Mouse (Mus musculus) adrenal gland, postnatal 4 days (tissue): ENCODE data around the gene Gjc2. TPM values are rescaled to one million over a fixed set of nuclear protein-coding genes. Genes with fewer than 3 reads are reported as not detected.

ENCODE experiments used
- DNase-seq, 2 experiments: peaks; one replicate each; pipeline ENCODE4 v3.0.0; 2021 to 2022; ENCODE audit warnings: low spot score in 2 of 2, mixed read lengths in 2 of 2
- total RNA-seq, 2 experiments: library from RNA; stranded (reverse); gene quantifications; 2 replicates each; pipeline ENCODE4 v1.2.3; 2021

Gene Gjc2
- total RNA-seq, 2 experiments from 2014 or later = 0.59 to 0.62 TPM

DNA sequence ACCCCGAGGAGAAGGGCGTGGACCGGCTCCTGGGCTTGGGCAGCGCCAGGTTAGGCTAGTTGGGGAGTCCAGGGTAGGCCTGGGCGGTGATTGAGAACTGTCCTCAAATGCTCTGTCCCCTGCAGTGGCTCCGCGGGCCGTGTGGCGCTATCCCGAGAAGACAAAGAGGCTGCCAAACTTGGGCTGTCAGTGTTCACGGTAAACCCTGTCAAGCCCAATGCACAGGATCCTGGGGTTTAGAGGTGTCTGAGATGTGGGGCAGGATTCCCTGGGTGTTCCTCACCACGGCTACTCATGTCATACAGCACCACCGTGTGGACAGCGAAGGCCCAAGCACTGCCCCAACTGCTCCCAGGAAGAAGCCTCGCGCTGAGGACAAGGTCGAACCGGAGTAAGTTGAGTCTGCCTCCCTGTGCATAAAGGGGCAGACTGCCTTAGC, 26.0 kb upstream of the Gjc2 start:
- DNase-seq = peak; percentile 53 to 54

- peak; percentile 77 to 83 for DNase-seq
These were observed 25.3 kb upstream of the Gjc2 start, which contains the start of gene 2310033P09Rik for GRCm38 (mm10) chr11:59208153-59208831. Gene 2310033P09Rik, plus strand, starts transcription at chr11:59208321.

GRCm38 (mm10) chr11:59202081-59202995, 19.3 kb upstream of the Gjc2 start, which contains the start of gene Mrpl55:
Gene Mrpl55, plus strand, starts transcription at chr11:59202486.
- DNase-seq = peak; percentile 89 to 90

DNA sequence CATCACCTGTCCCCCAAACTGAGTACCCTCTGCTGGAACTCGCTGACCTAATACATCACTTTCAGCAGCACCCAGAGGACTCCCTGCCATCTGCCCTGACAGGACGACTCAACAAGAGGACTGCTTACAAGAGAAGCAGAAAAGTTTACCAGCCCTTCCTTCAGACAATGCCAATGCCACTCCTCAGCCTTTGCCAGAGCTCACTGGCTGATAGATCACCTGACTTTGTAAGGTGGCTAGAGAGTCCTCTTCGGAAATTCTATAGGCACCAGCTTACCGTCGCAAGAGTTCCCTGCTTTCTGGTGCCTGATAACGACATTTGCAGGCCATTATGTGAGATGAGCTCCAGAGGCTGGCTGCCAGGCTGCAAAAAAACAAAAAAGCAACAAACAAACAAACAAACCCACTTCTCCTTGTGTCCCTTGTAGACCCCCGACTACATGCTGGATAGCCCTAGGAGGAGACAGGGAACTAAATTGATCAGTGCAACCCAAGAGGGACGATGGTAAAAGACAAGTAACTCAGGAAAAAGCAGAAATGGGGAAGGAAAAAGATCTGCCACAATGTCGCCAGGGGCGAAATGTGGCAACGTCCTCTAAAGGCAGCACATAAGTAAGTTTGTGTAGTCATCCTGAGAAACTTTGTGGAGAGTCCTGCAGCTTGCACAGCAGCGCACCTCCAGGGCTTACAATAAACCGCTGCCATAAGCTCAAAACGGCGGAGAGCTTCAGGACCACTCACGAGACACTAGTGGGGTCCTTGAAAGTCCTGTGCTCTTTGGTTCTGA, 18.4 kb upstream of the Gjc2 start:
- DNase-seq = no peak

DNA sequence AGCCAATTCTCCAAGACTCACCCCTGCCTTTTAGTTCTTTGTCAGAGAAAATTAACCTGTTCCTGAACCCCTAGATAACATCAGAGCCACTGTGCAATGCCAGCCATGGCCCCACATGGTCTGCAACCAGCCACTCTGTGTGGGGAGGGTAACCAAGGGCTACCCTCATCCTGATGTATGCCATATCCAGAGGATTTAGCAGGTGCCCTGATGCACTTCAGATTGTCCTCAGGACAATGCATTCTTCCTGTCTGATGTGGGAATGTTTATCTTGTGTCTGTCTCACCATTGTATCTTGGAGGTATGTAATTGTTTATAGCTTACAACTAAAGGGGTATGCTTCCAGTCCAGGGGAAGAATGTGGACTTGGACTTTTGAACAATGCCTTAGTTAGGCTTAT, 13.2 kb upstream of the Gjc2 start:
- no peak for DNase-seq

- DNase-seq = no peak
These were observed 9.0 kb upstream of the Gjc2 start, which contains the start of gene Guk1 for GRCm38 (mm10) chr11:59192059-59192386. Gene Guk1, minus strand, starts transcription at chr11:59192212.

DNA sequence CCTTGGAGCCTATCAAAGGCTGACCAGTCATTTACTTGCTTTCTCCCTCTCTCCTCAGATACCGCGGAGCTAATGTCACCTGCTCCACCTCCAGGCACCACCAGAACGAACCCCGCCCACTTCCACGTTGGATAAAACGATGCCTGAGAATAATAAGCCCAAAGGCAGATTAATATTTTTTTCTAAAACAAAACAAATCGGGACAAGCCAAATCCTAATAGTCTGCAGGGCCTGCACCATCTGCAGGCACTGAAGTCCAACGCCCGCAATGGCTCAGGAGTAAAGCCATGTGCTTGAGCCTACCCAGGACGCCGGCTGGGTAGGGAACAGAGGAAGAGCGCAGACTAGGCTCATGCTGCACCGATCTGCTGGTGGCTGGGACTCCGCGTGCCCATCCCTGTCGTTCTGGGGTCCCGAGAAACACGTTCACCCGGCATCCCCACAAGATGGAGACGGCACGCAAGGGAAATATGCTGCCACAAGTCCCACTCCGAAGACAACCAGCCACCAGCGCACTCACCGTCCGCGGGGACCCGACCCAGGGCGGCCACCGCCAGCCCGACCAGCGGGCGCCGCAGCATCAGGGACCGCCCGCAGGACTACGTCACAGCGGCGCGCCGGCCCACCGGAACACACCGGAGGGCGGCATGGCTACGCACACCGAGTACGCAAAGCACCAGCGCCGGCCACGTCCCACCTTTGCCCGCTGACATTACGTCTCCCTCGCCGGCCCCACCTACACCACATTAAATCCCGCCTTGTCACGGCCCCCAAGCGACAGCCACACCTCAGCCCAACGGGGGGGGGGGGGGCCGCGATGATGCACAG, 8.4 kb upstream of the Gjc2 start:
- peak; percentile 64 to 76 for DNase-seq

- no peak for DNase-seq
These were observed 4.7 kb upstream of the Gjc2 start for GRCm38 (mm10) chr11:59187706-59188105.

GRCm38 (mm10) chr11:59185490-59185889, 2.5 kb upstream of the Gjc2 start:
- no peak for DNase-seq

GRCm38 (mm10) chr11:59183821-59184220, 808 bp upstream of the Gjc2 start:
- DNase-seq = no peak

DNA sequence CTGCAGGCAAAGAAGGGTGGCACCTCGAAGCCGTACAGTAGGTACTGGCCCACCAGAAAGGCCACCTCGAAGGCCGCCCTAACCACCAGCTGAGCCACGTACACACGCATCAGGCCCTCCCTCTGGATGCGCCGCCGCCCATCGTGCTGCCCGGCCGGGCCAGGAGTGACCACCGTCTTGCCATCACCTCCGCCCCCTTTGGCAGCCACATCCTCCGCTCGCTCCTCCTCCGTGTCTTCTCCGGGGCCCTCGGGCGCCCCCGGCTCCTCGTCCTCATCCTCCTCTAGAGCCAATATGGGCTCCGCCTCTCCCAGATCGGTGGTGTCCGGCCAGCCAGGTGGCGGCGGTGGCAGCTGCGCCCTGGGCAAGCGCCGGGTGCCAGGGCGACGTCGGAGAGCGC, 6.1 kb downstream of the Gjc2 start:
- no peak for DNase-seq

DNA sequence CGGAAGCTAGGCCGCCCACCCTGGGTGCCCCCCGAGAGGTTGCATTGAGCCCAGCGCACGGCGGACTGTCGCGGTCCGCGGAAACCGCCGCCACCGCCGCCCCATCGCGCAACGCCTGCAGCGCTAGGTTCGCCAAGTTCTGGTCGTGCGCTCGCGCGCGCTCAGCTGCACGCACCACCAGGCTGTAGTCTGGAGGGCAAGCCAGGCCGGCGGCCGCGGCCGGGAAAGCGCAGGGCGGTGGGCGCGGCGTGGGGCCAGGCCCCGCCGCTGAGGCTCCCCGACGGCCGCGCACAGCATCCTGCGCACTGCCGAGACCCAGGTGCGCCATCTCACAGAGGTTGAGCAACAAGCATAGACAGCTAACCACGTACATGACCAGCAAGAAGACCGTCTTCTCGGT, 6.5 kb downstream of the Gjc2 start:
- no peak for DNase-seq

DNA sequence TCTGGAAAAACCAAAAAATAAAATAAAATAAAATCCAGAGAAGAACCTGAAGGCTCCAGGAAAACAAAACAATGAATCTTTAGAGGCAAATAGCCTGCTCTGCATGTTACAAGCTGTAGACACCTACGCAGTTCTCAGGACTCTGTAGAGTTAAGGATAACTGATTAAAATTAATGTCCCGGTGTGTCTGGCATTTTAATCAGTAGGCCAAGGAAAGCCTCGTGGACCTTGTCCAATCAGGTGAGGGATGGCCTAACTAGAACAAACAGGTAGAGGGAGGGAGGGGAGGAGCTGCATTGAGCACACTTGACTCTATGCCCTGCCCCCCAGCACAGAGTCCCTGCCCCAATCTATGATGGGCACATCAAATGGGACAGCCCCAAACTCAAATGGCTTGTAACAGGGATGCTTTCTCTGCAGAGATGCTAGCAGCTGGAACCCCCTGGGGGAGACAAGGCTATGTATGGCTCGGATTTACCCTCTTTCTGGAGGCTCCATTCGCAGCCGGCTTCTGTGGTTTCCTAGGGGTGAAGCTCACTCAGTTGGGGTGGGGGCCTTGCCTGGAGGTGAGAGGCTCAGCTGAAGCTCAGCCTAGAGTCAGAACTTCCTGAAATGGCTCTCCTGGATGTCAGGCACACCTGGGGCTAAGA, 8.7 kb downstream of the Gjc2 start:
- no peak for DNase-seq

DNA sequence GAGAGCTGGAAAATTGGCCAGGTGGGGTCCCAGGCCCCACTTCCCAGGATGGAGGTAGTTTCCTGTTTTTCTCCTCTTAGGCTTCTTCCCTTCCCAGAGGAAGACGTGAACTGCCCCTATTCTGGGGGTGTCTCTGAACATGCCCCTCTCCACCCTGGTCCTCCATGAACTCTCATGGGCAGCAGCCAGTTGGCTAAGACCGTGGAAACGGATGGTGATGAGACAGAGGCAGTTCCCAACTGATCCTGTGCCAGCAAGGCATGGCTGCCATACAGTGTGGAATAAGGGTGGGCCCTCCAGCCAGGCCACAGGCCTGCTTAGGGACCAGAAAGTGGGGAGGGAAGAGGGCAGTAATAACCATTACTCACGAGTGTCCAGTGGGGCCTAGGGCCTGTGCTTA, 12.5 kb downstream of the Gjc2 start:
- no peak for DNase-seq

DNA sequence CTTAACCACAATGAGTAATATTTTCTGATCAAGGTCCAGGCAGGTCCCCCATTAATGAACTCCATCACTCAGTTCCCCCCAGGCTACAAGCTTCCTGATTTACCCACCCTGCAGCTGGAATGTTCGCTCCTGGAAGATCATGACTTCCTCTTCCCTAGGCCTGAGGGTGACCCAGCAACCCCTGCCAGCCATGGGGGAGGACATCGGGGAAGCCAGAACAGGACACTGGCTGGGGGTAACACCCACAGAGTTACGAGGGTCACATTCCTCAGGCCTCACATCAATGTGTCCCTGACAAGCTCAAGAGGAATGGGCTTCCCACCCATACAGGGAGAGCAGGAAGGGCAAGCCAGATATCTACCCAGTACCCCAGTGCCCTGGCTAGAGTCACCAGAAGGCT, 13.2 kb downstream of the Gjc2 start:
- DNase-seq = no peak

GRCm38 (mm10) chr11:59165616-59166241, 17.3 kb downstream of the Gjc2 start:
- no peak for DNase-seq

GRCm38 (mm10) chr11:59164384-59164783, 18.6 kb downstream of the Gjc2 start:
- no peak for DNase-seq

DNA sequence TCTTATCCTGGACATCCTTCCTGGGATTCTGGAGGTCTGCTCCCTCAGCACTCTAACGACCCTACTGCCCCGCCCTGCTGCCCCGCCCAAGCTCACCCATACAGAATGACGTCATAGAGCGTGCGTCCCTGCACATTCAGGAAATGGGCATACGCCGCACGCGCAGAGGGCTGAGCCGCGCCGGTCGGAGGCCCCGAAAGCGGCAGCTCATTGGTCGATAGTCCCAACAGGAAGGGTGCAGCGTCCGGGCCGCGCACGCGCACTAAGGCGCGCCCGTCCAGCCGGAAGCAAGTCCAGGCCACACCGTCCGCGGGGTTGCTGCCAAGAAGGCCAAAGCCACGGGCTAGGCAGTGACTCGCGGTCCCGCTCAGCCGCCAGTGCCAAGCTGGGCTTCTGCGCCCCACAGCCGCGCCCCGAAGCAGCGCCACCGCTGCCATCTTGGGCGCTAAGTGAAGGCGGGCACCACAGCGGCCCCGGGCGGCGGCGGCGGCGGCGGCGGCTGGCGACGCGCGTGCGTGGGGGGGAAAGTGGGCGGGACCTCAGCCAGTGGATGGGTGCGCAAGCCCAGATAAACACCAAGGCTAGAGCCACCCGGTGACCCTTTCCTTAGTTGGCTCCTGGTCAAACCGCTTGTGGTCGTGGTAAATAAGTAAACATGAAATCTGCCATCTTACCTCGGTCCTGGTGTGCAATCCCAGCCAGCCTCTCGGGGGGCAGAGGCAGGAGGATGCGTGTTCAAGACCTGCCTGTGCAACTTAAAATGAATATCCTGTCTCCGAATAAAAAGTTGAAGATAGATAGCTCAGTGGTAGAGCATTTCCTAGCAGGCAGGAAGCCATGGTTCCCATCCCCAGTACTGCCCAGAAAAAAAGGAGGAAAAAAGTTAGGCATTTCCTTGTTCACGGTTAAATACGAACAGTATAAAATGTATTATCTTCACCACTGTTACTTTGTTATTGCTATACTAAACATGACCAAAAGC, 19.5 kb downstream of the Gjc2 start, which contains the start of gene Iba57:
TSS of gene Iba57 (minus strand) at position 485 of the 982 bp plus-strand sequence.
- DNase-seq = peak; percentile 86 to 95
